Mouse (Mus musculus) layer of hippocampus, adult 8-10 months (tissue): ENCODE results near the gene Plaur. TPM values are rescaled to one million over a fixed set of nuclear protein-coding genes. Genes with fewer than 3 reads are reported as not detected.
"Not testable (repeated sequence)": the region's sequence is repeated elsewhere in the genome, so short reads cannot be mapped to it uniquely, and the experiment has no call there.

Experiments used
- DNase-seq, 2 experiments: peaks; one replicate each; pipeline ENCODE4 v3.0.0; 2022; ENCODE audit warnings: low spot score in 2 of 2
- total RNA-seq, 4 experiments: library from RNA; stranded (reverse); gene quantifications; 2 replicates each; pipeline ENCODE4 v1.2.4; 2022

Gene Plaur
- total RNA-seq, 4 experiments from 2014 or later, result 0.87 to 8.3 (median 2.7) TPM

DNA sequence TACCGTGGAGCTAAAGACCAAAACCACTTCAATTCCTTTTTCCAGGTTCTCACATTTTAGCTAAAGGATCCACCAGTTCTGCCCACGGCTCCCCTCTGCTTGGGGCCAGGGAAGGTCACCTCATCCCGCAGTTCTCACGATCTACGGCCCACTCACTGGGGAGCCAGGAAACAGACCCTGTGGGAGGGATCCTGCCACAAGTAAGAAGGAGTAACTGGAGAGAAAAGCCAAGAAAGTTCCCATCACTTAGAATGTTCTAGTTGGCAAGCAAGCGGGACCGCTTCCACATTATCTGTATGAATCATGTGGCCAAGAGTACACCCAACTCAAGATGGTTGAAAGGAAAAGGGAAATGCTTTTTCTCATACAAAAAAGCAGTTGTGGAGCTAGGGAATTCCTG is 14.6 kb downstream of the Plaur start:
- DNase-seq, result no peak

DNA sequence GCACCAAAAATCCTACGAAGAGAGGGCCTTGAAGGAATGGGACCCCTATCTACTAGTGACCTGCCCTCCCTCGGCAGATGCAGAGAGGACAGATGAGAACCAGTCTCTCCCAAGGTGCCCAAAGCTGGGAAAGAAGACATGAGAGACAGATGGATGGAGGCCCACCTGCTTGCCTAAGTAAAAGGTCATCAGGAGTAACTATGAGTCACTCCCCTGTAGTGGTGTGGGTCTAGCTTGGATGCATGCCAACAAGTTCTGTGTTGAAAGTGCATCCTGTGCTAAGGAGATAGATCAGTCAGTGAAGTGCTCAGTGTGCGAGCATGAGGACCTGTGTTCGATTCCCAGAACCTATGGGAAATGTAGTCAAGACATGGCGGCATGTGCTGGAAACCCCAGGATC is 16.6 kb downstream of the Plaur start:
- no peak for DNase-seq

DNA sequence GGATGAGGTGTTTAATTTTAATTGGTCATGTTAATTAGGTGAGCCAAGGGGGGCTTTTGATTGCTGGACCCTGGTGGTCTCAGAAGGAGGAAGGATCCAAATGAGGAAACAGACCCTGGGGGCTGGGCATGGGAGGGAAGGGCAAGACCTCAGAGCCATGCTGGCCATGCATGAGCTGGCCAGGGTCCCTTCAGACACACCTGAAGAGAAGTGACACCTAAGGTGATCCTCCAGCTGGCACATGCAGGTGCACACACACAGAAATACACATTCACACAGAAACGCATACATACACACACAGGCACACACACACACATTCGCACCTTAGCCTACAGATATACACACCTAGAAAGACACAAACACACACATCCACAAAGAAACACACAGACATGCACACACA is 17.4 kb downstream of the Plaur start:
- DNase-seq, result no peak

DNA sequence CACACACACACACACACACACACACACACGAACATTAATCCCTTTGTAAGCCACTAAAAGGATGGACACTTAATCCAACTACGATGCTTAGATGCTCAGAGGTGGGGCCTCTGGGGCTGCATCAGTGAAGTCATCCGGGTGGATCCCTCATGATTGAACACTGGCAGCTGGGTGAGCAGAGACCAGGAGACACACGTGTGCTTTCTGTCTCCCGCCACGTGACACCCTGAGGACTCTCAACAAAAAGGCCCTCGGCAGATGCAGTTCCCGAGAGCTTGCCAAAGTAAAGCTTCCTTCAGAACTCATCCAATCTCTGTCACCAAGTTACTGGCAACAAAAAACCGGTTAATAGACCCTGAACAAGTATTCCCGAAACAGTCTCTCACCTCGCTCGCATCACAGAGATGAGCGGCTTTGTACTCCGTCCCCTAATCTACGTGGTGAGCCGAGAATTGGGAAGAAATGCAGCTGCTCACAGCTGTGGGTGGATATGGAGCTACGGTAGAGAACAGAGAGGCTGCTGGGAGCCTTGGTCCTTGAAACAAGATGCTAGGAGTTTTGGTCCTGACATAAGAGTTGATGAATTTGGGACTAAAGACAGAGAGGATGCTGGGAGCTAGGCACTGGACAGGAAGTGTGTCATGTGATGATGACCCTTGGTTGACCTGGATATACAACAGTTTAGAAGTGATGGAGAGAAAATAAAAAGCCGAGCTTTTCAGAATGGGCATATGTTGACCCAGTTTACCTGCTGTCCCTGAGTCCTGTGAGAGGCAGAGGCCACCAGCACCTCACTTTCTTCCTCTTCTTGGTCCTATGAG is 18.0 kb downstream of the Plaur start:
- peak in 1 of 2 experiments; percentile 44 for DNase-seq

DNA sequence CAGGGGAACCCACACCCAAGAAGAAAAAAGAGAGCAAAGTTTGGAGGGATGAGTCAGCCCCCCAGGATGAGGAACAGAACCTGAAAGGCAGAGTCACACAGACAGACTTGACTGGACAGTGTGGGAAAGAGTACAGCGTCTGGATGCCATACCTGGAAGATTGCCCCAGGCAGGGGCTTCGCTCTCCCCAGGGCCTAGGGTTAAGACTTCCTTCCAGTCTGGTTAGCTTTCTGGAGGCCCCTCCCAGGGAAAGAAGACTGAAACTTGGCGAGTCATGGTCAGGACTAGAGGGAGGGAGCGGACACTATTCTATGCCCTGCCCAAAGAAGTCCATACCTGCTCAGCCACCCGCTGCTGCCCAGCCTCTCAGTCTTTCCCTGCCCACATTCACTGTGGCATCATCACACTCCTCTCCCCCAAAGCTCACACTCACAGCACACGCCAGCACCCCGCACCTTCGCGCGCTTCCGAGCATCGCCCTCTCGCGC is 18.7 kb downstream of the Plaur start:
- DNase-seq, result no peak

GRCm38 (mm10) chr7:24481474-24482207 is 19.4 kb downstream of the Plaur start, which contains the start of gene Cadm4:
TSS of gene Cadm4 (plus strand) at chr7:24482023.
- peak; percentile 70 to 81 for DNase-seq

- DNase-seq, result no peak
Observed at GRCm38 (mm10) chr7:24482208-24483020, 20.1 kb downstream of the Plaur start.

DNA sequence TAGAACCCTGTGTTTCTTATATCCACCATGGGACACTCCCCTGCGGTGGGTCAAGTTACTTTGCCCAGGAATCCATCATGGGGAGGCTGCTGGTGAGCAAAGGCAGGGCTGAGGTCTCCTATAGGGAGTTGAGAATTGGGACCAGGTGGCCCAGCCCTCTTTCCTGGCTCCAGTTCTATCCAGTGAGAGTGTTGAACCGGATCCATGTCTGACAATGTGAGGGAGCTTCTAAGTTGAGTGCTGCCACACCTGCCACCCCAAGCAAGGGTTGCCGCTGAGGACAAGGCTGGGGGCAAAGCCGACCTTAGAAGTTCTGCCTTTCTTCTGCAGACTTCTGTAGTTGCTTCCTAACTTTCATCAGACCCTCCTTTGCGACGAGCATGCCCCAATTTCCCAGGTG is 21.0 kb downstream of the Plaur start:
- DNase-seq, result not testable (repeated sequence)

DNA sequence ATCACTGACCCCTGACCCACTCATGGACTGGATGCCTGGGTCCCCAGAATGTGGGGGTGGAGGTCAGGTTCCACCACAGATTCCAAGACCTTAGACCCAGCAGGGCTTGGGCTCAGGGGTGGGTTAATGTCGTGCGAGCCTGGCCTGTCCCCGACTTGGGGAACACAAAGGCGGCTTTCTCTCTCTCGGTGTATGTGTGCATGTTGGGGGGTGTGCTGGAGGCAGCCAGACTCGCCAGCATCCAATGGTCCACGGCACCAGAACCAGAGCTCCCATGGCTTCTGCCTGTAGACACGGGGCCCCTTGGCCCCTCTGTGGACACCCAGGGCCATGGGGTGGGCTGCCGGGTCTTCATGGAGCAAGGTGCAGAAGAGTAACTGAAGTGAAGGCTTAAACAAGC is 23.2 kb downstream of the Plaur start:
- peak in 1 of 2 experiments; percentile 33 for DNase-seq

DNA sequence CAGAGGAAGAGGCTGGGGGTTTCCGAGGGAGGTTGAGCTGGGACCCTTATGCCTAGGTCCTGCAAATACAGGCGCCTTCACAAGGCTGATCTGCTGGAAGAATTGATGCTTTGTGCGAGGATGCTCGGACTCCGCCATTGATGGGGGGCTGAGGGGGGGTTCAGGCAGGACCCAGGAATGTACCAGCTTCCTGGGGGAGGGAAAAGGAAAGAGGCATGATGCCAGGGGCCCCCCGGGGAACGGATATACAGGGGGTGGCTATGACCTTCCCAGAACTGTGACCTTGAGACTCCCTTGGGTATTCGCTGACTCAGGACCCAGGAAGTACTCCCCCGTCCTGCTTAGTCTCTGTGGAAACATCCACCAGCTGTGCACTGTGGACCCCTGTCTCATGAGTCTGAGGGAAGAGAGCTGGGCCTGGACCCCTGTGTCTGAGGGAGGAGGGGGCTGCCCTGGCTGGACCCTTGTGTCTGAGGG is 24.4 kb downstream of the Plaur start:
- no peak for DNase-seq

DNA sequence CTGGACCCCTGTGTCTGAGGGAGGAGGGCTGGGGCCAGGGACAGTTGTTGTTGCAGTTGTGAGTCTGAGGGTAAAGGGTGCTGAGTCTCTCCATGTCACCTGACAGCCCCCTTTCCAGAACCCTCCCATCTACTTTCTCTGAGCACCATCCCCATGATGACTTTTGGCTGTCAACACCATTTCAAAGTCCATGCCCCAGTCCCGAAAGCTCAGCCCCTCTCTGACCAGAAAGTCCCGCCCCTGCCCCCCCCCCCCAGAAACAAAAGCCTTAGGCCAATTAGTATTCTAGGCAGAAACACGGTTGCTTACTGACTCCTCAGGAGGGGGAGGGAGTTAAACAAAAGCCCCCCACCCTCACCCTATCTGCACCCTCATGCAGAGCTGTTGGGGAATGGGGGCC is 25.1 kb downstream of the Plaur start:
- DNase-seq, result no peak

- DNase-seq, result no peak
Observed at GRCm38 (mm10) chr7:24488303-24488702, 26.0 kb downstream of the Plaur start.

DNA sequence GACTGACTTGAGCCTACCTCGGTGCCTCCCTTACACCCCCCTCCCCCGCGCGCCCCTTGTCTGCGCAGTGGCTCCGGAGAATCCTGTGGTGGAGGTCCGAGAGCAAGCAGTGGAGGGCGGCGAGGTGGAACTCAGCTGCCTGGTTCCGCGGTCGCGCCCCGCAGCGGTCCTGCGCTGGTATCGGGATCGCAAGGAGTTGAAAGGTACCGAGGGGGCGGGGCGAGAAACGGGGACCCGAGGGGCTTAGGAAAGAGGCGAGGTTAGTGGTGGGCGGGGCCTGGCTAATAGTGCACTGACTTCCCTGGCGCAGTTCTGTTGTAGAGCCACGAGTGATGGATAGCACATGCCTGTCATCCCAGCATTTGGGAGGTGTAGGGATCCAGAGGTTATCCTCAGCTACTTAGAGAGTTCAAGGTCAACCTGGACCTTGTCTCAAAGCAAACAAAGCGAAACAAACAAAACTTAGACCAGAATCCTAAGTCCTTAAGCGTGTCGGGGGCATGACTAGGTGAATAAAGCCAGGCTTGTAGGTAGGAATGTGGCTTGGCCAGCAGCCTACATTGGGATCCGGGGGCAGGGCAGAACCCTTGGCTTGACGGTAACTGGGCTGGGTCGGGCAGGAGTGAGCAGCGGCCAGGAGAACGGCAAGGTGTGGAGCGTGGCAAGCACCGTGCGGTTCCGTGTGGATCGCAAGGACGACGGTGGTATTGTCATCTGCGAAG is 37.7 kb downstream of the Plaur start:
- no peak for DNase-seq

DNA sequence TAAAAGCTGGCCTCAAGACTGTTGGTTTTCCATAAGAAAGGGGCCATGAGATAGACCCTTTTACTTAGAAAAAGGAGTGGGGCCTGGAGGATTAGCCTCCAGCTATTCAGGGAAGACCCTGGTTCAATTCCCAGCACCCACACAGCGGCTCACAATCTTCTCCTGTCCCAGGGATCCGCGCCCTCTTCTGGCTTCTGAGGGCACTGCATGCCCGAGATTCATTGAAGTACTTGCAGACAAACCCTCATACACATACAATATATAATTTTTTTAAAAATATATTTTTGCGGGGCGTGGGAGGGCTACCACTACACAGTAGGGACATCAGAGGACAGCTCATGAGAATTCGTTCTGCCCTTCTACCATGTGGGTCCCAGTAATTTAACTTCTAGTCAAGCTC is 38.6 kb downstream of the Plaur start:
- no peak for DNase-seq

DNA sequence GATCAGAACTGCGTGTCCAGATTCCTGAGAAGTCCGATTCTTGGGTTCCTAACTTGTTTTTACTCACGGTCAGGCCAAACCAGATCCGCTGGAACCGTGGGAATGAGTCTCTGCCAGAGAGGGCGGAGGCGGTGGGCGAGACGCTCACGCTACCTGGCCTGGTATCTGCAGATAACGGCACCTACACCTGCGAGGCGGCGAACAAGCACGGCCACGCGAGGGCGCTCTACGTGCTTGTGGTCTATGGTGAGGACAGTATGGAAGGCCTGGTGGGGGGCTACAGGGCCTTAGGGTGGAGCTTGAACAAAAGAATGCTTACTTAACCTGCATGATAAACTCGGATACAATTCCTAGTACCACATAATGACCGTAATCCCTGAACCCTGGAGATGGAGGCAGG is 39.2 kb downstream of the Plaur start:
- DNase-seq, result no peak

GRCm38 (mm10) chr7:24504004-24504403 is 41.7 kb downstream of the Plaur start:
- DNase-seq, result no peak

DNA sequence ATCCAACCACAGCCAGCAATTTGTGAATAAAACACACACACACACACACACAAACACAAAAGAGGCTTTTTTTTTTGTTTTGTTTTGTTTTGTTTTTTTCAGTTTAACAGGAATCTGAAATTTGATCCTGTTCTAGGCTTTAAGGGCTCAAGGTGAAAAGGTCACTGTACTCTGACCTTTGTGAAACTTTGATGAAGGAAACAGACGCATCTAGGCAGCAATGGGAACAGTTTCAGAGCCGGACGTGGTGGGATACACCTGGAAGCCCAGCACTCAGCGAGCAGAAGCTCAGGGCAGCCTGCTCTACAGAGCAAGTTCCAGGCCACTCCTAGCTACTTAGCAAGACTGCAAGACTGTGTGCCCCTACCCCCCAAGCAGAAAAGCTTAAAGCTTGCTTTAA is 42.6 kb downstream of the Plaur start:
- DNase-seq, result no peak

DNA sequence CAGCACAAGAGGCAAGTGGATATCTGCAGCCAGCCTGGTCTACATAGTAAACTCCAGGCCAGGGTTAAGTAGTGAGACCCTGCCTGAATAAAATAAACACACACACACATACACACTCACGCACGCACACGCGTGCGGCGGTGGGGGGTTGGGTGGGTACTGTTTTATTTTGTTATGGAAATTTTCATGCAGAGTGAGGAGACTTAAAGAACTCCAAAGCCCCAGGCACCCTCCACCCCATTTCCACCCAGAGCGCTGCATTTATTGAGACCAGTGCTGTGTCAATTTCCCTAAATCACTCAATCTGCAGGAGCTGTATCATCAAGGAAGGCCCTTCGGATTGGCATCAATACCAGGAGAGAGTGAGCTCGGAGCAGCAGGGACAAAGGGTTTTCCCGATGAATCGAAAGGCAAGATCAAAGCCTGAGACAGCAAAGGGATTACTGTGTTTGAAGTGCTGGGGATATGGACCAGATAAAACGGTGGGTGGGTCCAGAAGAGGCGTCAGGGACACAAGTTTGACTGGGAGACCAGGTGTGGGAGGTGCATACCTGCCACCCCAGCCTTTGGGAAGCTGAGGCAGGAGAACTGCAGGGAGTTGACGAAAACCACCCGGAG is 43.3 kb downstream of the Plaur start:
- no peak for DNase-seq

DNA sequence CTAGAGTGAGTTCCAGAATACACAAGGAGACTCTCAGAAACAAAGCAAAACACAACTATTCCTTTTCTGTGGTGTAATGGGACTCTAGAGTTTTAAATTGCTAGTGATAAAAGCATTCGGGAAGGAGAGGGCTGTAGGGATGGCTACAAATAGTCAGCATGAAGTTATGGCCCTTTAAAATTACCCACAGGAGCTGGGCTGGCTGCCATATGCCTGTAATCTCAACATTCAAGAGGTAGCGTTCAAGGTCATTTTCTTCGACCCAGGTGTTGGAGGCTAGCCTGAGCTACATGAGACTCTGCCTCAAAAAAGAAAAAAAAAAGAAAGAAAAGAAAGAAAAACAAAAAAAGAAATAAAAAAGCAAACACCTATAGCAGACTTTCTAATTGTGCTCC is 43.8 kb downstream of the Plaur start:
- no peak for DNase-seq

DNA sequence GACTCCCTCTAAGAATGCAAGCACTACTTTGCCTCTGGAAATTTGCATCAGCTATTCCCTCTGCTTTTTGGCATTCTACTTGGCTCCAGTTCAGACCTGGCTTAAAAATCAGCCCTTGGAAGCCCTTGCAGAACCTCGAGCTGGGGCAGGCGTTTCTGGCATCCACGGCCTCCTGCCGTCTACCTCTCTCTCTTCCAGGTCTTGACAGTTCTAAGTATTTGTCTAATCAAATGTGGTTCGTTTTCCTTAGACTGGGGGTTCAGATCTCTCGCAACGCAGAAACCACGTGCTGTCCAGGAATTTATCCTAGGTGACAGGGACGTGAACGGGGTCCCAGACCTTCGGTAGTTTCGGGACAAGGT is 44.2 kb downstream of the Plaur start:
- peak; percentile 65 to 73 for DNase-seq
